Mouse (Mus musculus) ovary, postnatal 10 days (tissue): Measurements from ENCODE around the gene Atn1.

Experiments
- DNase-seq: peaks from one replicate; pipeline ENCODE4 v3.0.0; 2022; ENCODE audit warnings: low spot score

Gene Atn1

DNA sequence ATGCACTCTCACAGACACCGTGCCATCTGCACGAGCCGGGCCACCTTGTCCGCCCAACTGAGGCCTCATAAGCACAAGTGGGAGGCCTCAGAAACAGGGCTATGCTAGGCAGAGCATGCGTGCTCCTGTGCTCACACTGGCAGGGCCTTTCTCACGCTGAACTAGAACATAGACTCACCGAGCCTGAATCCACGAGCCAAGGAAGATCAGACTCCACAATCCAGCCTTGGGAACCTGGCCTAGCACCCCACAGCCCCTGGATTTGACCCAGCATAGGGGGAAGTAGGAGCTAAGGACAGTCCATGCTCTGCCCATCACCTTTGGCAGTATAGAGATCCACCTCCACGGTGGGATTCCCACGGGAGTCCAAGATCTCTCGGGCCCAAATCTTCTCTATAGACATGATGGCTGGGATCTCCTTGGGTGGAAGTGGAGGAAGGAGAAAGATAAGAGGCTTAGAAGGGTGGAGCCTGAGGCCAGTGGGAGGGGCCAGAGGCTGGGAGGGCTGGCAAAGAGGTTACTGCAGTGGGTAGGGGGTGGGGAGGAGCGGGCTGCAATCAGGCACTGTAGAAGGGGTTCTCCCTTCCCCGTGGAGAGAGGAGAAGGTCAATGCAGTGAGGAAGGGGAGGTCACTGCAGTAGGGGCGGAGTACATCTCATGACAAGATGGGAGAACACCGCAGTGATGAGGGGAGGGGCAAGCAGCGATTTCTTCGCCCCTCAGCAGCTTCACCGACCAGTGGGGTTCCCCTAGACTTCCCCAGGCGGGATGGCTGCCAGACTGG is 11.8 kb upstream of the Atn1 start:
- no peak for DNase-seq

DNA sequence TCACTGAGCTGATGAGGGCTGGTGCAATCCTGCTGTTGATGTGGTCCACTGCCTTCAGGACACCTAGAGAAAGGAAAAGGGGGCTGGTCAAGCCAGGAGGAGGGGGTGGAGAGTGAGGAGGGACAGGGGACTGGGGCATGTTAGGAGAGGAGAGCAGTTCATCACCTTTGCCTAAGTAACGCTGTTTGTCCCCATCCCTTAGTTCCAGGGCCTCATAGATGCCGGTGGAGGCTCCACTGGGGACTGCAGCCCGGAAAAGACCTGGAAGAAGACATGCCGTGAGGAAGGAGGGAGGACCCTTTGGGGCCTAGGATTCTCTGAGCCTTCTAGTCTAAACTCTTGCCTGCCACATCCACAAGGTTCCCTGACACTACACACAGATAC is 11.2 kb upstream of the Atn1 start:
- no peak for DNase-seq

DNA sequence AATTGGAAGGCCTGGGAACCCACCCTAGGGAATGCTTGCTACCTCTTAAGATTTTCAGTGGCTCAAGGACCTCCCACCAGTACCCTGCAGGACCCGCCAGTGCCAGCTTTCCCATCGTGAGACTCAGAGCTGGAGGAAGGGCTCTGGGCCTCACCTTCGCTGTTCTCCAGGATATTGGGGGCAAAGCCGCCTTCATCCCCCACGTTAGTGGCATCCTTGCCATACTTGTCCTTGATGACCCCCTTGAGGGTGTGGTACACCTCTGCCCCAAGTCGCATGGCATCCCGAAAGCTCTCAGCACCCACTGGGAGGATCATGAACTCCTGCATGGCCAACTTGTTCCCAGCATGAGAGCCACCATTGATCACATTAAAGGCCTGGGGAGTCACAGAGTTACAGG is 9.6 kb upstream of the Atn1 start:
- DNase-seq: no peak

DNA sequence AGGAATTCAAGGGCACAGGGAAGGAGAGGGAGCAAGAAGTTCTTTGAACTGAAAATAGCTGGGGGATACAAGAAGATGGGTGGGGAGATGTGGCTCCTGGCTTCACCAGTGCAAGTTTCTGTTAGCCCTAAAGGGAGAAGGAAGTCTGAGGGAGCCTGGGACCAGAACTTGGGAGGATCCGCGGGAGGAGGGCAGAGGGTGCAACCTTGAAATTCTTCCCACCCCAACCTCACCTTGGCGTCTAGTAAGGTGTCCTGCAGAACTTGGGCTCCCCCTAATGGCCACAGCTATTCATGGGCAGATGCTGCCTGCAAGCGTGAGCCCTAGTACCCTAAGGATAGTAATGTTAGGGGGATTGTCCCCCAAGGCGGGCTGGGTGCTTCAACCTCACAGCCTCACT is 2.9 kb upstream of the Atn1 start:
- no peak for DNase-seq

DNA sequence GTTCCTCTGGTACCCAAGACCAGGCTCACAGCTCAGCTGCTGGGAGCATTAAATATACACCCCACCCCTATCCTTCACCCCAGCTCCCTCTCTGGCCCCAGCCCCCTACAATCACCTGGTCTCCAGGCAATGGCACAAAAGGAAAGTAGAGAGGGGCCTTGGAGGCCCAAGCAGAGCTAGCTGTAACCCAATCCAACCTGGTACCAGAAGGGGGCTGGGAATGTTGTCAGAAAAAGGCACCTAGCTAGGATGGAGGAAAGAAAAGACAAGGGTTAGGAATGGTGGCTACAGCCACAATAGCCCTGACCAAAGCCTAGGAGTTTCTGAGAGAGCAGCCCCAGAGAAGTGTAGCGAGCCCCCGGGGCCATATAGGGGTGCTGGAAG is 2.5 kb upstream of the Atn1 start:
- DNase-seq: no peak

DNA sequence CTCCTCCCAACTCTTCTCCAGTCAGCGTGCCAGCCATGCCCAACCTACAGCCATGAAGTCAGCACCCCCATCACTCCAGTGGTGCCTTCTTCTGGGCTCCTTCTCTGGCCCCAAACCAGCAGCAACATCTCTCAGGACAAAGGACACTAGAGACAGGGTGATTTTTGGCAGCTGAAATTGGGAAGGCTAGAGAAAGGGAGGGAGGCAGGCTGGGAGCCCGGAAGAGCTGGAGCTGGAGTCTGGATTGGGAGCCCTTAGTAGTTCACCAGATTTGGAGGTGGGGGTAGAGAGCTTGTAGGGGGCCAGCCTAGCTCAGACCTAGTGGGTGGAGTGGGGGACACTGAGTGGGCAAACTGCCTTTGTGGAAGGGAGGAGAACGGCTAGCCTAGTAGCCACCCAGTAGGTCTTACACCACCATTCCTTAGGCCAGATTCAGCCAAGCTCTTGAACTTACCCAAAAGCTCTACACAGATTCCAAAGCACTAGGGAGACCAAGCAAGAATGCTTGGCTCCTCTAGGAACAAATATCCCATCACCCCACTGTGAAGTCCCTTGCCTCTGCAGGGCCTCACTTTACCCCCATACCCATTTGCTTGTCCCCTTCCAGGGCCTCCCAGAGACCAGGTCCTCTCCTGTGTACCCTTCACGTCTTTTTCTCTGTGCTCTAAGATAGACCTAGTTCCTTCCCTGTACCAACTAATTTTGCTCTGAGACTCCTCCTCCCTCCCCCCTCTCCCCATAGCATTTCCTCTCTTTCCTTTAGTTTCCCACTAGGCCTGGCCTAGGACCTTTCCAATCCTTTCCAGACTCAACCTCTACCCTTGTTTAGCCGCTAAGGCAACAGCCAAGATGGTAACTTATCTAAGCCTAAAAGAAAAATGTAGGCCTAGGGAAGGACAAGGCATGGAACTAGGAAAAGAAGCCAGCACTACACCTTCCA is 1.9 kb upstream of the Atn1 start:
- no peak for DNase-seq

DNA sequence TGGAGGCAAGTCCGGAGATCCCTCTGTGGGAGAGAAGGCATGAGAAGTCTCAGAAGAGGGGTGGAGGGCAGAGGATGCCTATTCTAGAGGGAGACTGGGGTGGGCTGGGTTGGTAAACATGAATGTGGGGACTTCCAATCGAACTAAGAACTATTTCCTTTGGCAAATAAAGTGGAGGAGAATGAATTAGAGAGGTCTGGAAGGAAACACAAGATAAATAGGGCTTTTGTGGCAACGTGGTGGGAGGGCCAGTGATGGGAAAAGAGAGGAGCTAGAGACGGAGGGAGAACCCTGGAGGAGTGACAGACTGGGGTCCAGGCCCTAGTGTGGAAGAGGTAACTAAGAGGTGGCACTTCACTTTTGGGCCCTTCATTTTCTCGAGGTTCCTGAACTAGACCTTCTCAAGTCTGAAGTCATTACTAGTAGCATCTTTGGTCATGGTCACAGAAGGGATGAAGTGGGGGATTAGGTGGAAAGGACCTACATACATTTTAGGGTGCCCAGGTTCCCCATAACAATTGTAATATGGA is 1.1 kb upstream of the Atn1 start:
- no peak for DNase-seq

DNA sequence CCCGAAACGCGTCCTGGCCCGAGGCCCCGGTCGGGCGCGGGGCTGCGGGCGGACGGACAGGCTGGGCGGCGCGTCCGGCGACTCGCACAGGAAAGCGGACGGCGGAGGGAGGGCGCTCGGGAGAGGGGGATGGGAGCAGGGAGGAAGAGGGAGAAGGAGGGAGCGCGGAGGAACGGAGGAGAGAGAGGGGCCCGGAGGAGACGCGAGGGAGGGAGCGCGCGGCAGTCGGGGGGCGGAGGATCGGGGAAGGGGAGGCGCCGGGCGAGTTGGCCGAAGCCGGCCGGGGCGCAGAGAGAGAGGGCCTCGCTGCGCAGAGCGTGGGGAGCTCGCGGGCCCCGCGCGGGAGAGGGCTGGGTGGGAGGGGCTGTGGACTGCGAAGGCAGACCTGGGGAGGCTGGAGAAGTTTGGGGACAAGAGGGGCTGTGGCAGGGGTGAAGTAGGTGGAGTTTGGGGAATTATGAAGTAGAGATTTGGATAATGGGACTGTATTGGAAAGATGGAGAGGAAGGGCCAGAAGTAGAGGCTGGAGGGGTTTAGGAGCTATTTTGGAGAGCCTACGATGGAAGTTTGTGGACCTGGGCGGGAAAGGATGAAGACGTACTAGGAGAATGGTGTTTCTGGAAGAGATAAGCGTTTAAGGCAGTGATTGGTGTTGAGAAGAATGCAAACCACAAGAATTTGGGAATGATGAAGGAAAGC is 477 bp upstream of the Atn1 start:
- DNase-seq: peak; percentile 79

DNA sequence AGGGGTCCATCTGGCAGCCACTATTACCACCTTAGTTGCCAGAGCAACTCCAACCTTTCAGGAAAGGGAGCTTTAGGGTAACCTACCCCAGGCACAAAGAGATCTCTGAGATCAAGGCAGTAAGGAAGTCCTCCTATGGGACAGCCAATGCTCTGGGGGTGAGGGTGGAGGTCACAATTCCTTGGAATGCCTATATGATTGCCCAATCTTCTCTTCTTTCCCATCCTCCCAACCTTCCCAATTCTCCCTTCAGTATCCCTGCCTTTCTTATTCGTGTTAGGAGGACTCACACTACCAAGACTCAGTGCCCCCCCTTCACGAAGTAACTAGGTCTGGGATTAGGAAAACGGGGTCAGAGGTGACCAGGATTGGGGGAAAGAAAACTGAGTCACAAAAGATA is 1.0 kb downstream of the Atn1 start:
- no peak for DNase-seq

DNA sequence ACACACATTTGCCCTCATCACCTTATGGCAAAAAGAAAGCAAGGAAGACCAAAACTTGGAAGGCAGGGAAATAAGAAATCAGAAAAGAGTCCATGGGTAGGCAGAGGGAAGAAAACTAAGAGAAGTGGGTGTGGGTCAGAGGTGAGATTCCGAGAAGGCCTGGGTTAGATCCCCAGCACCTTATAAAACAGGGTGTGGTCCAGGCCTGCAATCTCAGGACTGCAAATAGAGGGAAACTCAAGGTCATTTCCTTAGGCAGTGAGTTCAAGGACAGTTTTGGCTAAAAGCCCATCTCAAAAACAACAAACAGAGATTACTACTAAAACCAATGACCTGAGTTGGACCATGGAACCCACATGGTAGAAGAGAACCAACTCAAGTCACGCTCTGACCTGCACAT is 2.5 kb downstream of the Atn1 start:
- no peak for DNase-seq

DNA sequence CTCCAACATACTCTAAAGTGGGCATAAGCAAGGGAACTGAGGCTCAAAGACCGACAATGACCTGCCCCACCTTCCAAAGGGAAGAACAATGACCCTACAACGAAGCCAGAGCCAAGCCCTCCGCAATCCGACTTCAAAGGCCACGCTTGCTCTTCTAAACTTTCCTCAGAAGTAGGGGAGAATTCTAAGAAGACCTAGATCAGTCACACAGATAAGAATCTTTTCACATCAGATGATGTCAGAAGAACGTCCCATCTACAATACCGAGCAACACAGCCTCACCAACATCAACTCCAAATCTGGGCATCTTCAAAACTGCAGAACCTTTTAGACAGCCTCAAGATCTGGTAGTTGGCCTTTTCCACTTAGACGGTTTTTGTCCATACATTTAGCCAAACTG is 5.9 kb downstream of the Atn1 start:
- DNase-seq: no peak

DNA sequence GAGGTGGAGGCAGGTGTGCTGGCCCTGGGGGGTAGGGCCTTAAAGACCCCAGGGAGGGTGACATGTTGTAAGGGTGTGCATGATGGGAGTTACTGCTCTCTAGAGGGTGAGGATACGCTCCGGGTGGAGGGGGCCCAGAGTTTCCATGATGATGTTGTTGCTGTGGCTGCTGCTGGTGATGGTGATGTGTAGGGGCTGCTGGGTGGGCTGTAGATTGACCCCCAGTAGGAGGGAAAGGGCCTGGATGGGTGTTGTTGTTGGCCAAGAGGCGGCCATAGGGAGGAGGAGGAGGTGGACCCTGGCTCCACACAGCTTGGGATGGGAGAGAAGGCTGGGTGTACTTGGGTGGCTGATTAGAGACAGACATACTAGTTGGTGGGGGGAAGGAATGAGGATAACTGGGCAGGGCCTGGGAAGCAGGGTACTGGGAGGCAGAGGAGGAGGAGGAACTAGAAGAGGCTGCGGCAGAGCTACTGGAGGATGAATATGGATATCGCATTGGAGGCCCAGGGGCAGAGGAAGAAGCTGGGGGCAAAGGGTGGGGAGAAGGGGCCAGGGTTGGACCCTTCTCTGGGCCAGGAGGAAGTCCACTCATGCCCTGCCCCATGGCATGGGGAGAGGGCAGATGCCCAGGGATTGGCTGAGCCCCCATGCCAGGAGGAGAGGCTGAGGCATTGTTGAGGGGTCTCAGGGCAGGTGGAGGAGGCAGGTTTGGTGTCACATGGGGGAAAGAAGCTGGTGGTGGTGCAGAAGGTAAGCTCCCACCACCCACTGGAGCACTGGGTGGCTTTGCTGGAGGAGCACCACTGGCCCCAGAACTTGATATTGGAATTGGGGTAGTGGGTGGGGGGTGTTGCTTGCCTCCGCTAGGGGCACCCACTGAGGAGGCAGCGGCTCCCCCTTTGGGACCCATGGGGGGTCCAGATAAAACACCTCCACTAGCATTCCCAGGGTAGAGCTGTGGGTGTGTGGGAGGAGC is 9.4 kb downstream of the Atn1 start:
- DNase-seq: no peak

DNA sequence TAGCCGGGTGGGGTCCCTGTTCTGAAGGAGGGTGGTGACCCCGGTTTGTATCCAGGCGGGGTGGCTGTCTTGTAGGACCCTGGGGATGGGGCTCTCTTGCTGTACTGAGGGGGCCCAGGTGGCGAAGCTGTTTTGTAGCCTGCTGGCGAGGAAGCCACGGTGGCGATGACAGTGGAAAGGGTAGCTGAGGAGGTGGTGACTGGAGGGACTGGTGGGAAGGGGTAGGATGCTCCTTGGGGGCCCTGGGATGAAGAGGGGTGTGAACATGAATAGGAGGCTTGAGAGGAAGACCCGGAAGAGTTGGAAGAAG is 10.1 kb downstream of the Atn1 start:
- no peak for DNase-seq

DNA sequence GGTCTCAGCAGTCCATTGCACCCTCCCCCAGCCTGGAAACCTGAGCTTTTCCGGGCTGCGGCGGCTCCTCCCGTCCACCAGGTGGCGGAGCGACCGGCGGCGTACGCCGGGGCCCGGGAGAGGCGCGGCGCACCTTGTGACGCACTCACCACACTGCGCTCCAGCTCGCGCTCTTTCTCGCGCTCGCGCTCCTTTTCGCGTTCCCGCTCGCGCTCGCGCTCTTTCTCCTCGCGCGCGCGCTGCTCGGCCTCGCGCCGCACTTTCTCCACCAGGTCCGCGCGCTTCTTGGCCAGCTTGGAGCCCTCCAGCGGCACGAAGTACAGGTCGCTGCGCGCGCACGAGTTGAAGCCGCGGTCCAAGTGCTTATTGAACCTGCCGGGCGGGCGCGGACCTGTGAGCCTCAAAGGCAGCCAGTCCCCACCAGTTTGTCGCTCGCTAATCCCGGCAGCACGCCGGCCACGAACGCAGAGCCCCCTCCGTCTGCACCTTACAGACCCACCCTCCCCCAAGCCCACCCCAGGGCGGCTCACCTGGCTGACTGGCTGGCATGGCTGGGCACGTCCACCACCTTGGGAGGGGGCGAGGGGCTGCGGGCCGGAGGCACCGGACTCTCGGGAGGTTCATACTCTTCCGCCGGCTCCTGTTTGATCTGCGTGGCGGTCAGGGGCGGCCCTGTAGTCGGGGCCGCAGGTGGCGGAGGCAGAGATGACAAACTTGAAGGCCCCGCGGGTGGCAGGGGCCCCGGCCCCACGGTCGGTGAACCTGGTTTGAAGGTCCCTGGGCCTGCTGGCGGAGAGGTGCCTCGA is 10.6 kb downstream of the Atn1 start:
- peak; percentile 88 for DNase-seq

DNA sequence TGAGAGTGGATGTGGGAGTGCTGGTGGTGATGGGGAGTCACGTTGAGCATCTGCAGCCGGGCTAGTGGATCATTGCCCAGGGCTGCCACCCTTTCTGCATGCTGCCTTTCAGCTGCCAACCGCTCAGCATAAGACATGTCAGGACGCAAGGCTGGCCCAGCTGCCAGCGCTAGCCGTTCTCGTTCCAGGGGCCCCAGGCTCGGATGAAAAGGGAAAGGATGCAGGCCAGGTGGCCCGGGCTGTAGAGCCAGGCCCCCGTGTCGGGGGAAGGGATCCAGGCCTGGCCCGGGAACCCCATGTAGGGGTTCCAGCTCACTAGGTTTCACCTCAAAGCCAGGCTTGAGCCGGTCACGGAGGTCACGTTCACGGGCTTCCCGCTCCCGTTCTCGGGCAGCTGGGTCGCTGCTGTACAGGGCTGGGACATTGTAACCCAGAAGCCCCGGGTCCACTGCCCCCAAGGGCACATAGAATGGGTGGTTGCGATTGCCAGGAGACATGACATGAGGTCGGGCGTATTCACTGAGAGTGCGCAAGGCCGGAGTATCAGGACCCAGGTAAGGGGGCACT is 11.5 kb downstream of the Atn1 start:
- no peak for DNase-seq

DNA sequence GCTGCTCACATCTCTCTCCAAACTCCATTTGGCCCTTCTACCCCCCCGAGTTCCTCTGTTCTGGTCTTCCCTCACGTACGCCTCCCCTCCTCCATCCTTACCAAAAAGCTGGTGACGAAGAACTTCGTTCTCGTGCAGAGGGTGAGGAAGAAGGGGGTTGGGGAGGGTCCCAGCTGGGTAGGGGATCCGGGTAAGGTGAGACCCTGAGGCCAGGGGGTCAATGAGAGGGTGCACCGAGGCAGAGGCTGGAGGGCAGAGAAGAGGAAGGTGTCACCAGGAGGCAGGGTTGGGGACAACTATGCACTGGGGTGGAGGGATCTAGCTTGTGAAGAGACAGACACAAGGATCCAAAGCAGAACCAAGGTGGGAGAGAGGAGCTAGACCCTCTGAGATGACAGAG is 12.7 kb downstream of the Atn1 start:
- no peak for DNase-seq

DNA sequence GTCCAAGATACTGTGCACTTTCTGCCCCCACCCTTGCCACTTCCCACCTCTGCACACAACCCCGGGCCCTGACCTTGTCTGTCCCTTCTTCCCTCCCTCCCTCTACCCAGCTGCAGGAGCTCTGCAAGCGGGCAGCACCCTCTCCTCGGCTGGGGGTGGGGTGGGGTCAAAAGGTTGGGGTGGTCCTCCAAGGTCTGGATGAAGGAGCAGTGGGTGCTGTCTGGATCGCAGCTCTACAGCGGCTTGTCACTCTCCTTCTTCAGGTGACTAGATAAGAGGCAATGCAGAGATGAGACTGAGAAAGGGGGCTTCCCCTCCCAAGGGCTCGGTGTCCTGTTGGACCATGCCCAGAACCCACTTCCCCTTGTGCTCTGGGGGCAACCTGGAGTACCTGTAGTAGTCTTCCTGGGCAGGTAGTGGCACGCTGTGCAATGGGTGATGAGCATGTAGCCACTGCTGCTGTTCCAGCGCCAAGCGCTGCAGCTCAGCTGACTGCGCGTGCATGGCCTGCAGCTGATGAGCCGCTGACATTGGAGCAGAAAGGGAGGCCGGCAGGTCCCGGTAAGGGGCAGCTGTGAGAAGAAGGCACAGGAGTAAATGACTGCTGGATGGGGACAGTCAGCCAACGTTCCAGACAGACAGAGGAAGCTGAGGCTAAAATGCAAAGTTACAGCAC is 13.3 kb downstream of the Atn1 start:
- DNase-seq: no peak

DNA sequence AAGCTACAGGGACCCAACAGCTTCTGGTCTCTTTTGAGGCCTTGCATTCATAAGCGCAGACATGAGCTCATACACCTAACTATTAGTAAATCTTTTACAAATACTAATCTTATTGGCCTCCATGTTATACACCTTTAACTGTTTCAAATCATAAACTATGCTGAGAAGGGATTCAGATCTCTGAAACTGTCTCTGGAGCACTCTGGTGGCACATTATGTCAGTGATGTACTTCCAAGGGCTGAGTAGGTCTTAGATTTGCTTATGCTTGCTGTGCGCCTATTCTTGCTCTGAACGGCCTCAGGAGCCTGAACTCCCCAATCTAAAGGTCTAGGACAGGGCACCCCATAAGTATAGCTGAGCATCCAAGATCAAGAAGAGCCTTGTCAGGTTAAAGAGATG is 14.5 kb downstream of the Atn1 start:
- no peak for DNase-seq

DNA sequence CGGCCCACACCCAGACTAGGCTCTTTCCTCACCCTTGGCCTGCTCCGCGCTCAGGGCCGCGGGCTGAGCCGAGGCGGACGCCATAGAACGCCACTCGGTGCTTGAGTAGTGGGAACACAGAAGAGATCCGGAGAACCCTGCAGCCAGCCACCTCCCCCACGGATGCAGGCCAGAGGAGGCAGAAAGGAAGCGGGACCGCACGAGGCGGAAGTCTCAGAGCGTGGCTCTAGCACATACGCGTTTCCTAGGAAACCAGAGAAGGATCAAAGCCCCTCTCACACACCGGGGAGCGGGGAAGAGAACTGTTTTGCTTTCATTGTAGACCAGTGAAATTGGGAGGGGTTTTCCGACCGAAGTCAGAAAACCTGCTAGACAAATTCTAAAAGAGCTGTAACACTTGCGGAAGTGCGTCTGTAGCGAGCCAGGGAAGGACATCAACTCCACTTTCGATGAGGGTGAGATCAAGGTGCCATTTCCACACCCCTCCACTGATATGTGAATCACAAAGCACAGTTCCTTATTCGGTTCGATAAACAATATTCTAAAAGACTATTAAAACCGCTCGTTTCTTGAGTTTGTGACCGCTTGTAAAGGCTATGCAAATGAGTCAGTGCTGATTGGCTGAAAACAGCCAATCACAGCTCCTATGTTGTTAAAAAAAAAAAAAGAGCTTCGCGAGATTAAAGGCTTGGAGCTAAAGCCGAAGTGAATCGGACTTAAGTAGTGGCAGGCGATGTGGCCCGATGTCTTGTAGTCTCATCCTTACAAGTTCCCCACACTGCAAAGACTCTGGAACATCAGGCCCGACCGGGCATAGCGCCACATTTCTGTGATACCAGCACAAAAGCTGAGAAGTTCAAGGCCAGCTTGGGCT is 15.2 kb downstream of the Atn1 start, which contains the start of gene Grcc10:
Gene Grcc10, minus strand, starts transcription at position 487 of the 874 bp plus-strand sequence.
- peak; percentile 74 for DNase-seq
